Mouse (Mus musculus): ENCODE data around the gene March1.

DNA sequence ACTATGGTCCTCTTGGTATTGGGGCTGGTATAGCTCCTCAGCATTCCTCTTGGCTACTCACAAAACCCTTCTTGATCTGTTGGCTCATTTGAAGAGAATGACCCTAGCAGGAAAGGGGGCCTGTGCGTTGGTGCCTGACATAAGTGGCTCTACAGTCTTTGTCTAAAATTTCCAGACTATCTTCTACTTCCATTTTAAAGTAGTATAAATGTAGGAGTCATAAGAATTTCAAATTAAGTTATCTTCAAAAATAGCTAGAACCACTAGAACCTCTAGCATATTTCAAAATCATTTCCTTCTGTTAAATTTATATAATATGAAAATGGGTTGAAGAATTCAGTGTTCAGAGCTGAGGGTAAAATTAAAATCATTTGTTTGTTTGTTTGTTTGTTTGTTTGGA lies 541.9 kb downstream of the March1 start:
- TF ChIP-seq POLR2A (IDR thresholded peaks at IDR 0.05; ENCODE audit: control insufficient read depth in 1 of 2, insufficient read depth in 1 of 2, low read depth in 1 of 2, low read length in 2 of 2, poor library complexity in 1 of 2) (no peak), UBTF (IDR thresholded peaks at IDR 0.05; ENCODE audit: borderline replicate concordance, insufficient read depth, low read depth, low read length) (no peak), CTCF (IDR thresholded peaks at IDR 0.05 in 2 of 3, conservative IDR thresholded peaks at IDR 0.05 in 1 of 3; ENCODE audit: control insufficient read depth in 1 of 3, insufficient read depth in 1 of 3, low read depth in 2 of 3, low read length in 3 of 3, poor library complexity in 1 of 3, severe bottlenecking in 1 of 3) (no peak), EP300 (IDR thresholded peaks at IDR 0.05; ENCODE audit: low read depth in 1 of 2, low read length in 2 of 2) (no peak), HCFC1 (IDR thresholded peaks at IDR 0.05; ENCODE audit: low read depth, low read length) (no peak), ZNF384 (IDR thresholded peaks at IDR 0.05; ENCODE audit: low read depth, low read length) (no peak), CHD1 (IDR thresholded peaks at IDR 0.05; ENCODE audit: low read depth, low read length) (no peak), GATA1 (IDR thresholded peaks at IDR 0.05; ENCODE audit: low read depth, low read length) (no peak), CHD2 (IDR thresholded peaks at IDR 0.05; ENCODE audit: low read length) (no peak), MXI1 (IDR thresholded peaks at IDR 0.05; ENCODE audit: low read depth, low read length) (no peak), MEF2A (IDR thresholded peaks at IDR 0.05; ENCODE audit: extremely low read depth, insufficient replicate concordance, low read depth, low read length, poor library complexity, severe bottlenecking) (no peak), RCOR1 (IDR thresholded peaks at IDR 0.05; ENCODE audit: low read depth, low read length) (no peak), ZC3H11A (IDR thresholded peaks at IDR 0.05; ENCODE audit: low read depth, low read length) (no peak)

Data from MEL (cell line).